Mouse (Mus musculus): ENCODE results near the gene Ttll5. TPM values are rescaled to one million over a fixed set of nuclear protein-coding genes. Genes with fewer than 3 reads are reported as not detected.

Ttll5 gene
- polyA plus RNA-seq, 1 experiment from 2014 or later, result 16.1 TPM

- no peak for DNase-seq
- ATAC-seq (ENCODE audit: low FRiP score, low TSS enrichment), result no peak
- Histone ChIP-seq H3K36me3 (ENCODE audit: control insufficient read depth, insufficient read depth, low read length) (0 out of 2 replicates have a peak, but pooled peaks cover 2% of the 10 kb centered on the region), H3K9me3 (ENCODE audit: control insufficient read depth, low read length) (no peaks in the 10 kb centered on the region), H3K27ac (replicated peaks; ENCODE audit: low read depth, low read length) (no peak overlapping the region), H3K4me3 (replicated peaks; ENCODE audit: low read depth, low read length) (no peak overlapping the region), H3K27me3 (ENCODE audit: control insufficient read depth, insufficient read depth, low read length) (no peaks in the 10 kb centered on the region), H3K4me2 (ENCODE audit: low read length) (no peak overlapping the region), H3K4me1 (ENCODE audit: control insufficient read depth, insufficient read depth, low read length) (no peaks in the 10 kb centered on the region), H3K9ac (replicated peaks; ENCODE audit: low read length) (no peak overlapping the region)
- WGBS, result 91% methylated on average over 6 of the region's 6 CpGs
These were observed 125.2 kb downstream of the Ttll5 start for GRCm38 (mm10) chr12:85949667-85950066.

- Histone ChIP-seq H3K27ac (replicated peaks; ENCODE audit: low read depth, low read length) (no peak overlapping the region), H3K36me3 (ENCODE audit: control insufficient read depth, insufficient read depth, low read length) (0 out of 2 replicates have a peak, but pooled peaks cover 2% of the 10 kb centered on the region), H3K9me3 (ENCODE audit: control insufficient read depth, low read length) (no peaks in the 10 kb centered on the region), H3K4me2 (ENCODE audit: low read length) (no peak overlapping the region), H3K9ac (replicated peaks; ENCODE audit: low read length) (no peak overlapping the region), H3K4me3 (replicated peaks; ENCODE audit: low read depth, low read length) (no peak overlapping the region), H3K4me1 (ENCODE audit: control insufficient read depth, insufficient read depth, low read length) (no peaks in the 10 kb centered on the region), H3K27me3 (ENCODE audit: control insufficient read depth, insufficient read depth, low read length) (no peaks in the 10 kb centered on the region)
- 94% methylated on average over 6 of the region's 6 CpGs for WGBS
- DNase-seq, result no peak
- no peak for ATAC-seq (ENCODE audit: low FRiP score, low TSS enrichment)
These were observed 125.9 kb downstream of the Ttll5 start for GRCm38 (mm10) chr12:85950371-85950770.

GRCm38 (mm10) chr12:85951036-85951435 lies 126.6 kb downstream of the Ttll5 start:
- DNase-seq (no peak), ATAC-seq (ENCODE audit: low FRiP score, low TSS enrichment) (no peak)
- H3K9me3 ChIP-seq (ENCODE audit: control insufficient read depth, low read length), result no peaks in the 10 kb centered on the region
- H3K27me3 ChIP-seq (ENCODE audit: control insufficient read depth, insufficient read depth, low read length), result no peaks in the 10 kb centered on the region
- H3K9ac ChIP-seq (replicated peaks; ENCODE audit: low read length), result no peak overlapping the region
- H3K27ac ChIP-seq (replicated peaks; ENCODE audit: low read depth, low read length), result no peak overlapping the region
- no peak overlapping the region for H3K4me3 ChIP-seq (replicated peaks; ENCODE audit: low read depth, low read length)
- no peaks in the 10 kb centered on the region for H3K4me1 ChIP-seq (ENCODE audit: control insufficient read depth, insufficient read depth, low read length)
- H3K4me2 ChIP-seq (ENCODE audit: low read length), result no peak overlapping the region
- 91% methylated on average over 4 of the region's 4 CpGs for WGBS
- 0 out of 2 replicates have a peak, but pooled peaks cover 2% of the 10 kb centered on the region for H3K36me3 ChIP-seq (ENCODE audit: control insufficient read depth, insufficient read depth, low read length)

- no peak for DNase-seq
- no peak for ATAC-seq (ENCODE audit: low FRiP score, low TSS enrichment)
- WGBS, result 98% methylated on average over 1 of the region's 1 CpGs
- Histone ChIP-seq H3K4me3 (replicated peaks; ENCODE audit: low read depth, low read length) (no peak overlapping the region), H3K36me3 (ENCODE audit: control insufficient read depth, insufficient read depth, low read length) (peaks cover 2% of the 10 kb centered on the region; the same call in 1 of the 2 replicates), H3K27me3 (ENCODE audit: control insufficient read depth, insufficient read depth, low read length) (no peaks in the 10 kb centered on the region), H3K9me3 (ENCODE audit: control insufficient read depth, low read length) (no peaks in the 10 kb centered on the region), H3K9ac (replicated peaks; ENCODE audit: low read length) (no peak overlapping the region), H3K4me1 (ENCODE audit: control insufficient read depth, insufficient read depth, low read length) (no peaks in the 10 kb centered on the region), H3K4me2 (ENCODE audit: low read length) (no peak overlapping the region), H3K27ac (replicated peaks; ENCODE audit: low read depth, low read length) (no peak overlapping the region)
These were observed 127.4 kb downstream of the Ttll5 start for GRCm38 (mm10) chr12:85951822-85952221.

- no peak overlapping the region for H3K4me2 ChIP-seq (ENCODE audit: low read length)
- ATAC-seq (ENCODE audit: low FRiP score, low TSS enrichment) (no peak), DNase-seq (no peak)
- no peak overlapping the region for H3K9ac ChIP-seq (replicated peaks; ENCODE audit: low read length)
- no peak overlapping the region for H3K4me3 ChIP-seq (replicated peaks; ENCODE audit: low read depth, low read length)
- WGBS, result 95% methylated on average over 5 of the region's 5 CpGs
- no peaks in the 10 kb centered on the region for H3K4me1 ChIP-seq (ENCODE audit: control insufficient read depth, insufficient read depth, low read length)
- peaks cover 2% of the 10 kb centered on the region; the same call in 1 of the 2 replicates for H3K36me3 ChIP-seq (ENCODE audit: control insufficient read depth, insufficient read depth, low read length)
- no peaks in the 10 kb centered on the region for H3K9me3 ChIP-seq (ENCODE audit: control insufficient read depth, low read length)
- H3K27ac ChIP-seq (replicated peaks; ENCODE audit: low read depth, low read length), result no peak overlapping the region
- H3K27me3 ChIP-seq (ENCODE audit: control insufficient read depth, insufficient read depth, low read length), result no peaks in the 10 kb centered on the region
These were observed 127.9 kb downstream of the Ttll5 start for GRCm38 (mm10) chr12:85952349-85952748.

- no peak overlapping the region for H3K9ac ChIP-seq (replicated peaks; ENCODE audit: low read length)
- H3K27me3 ChIP-seq (ENCODE audit: control insufficient read depth, insufficient read depth, low read length), result no peaks in the 10 kb centered on the region
- H3K4me3 ChIP-seq (replicated peaks; ENCODE audit: low read depth, low read length), result no peak overlapping the region
- H3K36me3 ChIP-seq (ENCODE audit: control insufficient read depth, insufficient read depth, low read length), result peaks cover 2% of the 10 kb centered on the region; the same call in 1 of the 2 replicates
- DNase-seq, result peak; percentile 24
- H3K4me2 ChIP-seq (ENCODE audit: low read length), result no peak overlapping the region
- H3K27ac ChIP-seq (replicated peaks; ENCODE audit: low read depth, low read length), result no peak overlapping the region
- H3K9me3 ChIP-seq (ENCODE audit: control insufficient read depth, low read length), result no peaks in the 10 kb centered on the region
- H3K4me1 ChIP-seq (ENCODE audit: control insufficient read depth, insufficient read depth, low read length), result no peaks in the 10 kb centered on the region
- 83% methylated on average over 3 of the region's 3 CpGs for WGBS
- ATAC-seq (ENCODE audit: low FRiP score, low TSS enrichment), result no peak
These were observed 129.7 kb downstream of the Ttll5 start for GRCm38 (mm10) chr12:85954167-85954566.

- no peak for ATAC-seq (ENCODE audit: low FRiP score, low TSS enrichment)
- H3K4me2 ChIP-seq (ENCODE audit: low read length), result no peak overlapping the region
- H3K27ac ChIP-seq (replicated peaks; ENCODE audit: low read depth, low read length), result no peak overlapping the region
- WGBS, result 77% methylated on average over 8 of the region's 8 CpGs
- H3K27me3 ChIP-seq (ENCODE audit: control insufficient read depth, insufficient read depth, low read length), result no peaks in the 10 kb centered on the region
- DNase-seq, result no peak
- H3K9me3 ChIP-seq (ENCODE audit: control insufficient read depth, low read length), result no peaks in the 10 kb centered on the region
- peaks cover 2% of the 10 kb centered on the region; the same call in 1 of the 2 replicates for H3K36me3 ChIP-seq (ENCODE audit: control insufficient read depth, insufficient read depth, low read length)
- H3K4me1 ChIP-seq (ENCODE audit: control insufficient read depth, insufficient read depth, low read length), result no peaks in the 10 kb centered on the region
- no peak overlapping the region for H3K4me3 ChIP-seq (replicated peaks; ENCODE audit: low read depth, low read length)
- H3K9ac ChIP-seq (replicated peaks; ENCODE audit: low read length), result no peak overlapping the region
These were observed 130.6 kb downstream of the Ttll5 start for GRCm38 (mm10) chr12:85955062-85955461.

- DNase-seq, result no peak
- 82% methylated on average over 3 of the region's 3 CpGs for WGBS
- H3K9ac ChIP-seq (replicated peaks; ENCODE audit: low read length), result no peak overlapping the region
These were observed 131.2 kb downstream of the Ttll5 start for GRCm38 (mm10) chr12:85955690-85956089.

GRCm38 (mm10) chr12:85956251-85956650 lies 131.8 kb downstream of the Ttll5 start:
- 92% methylated on average over 6 of the region's 6 CpGs for WGBS
- DNase-seq, result no peak

More at GRCm38 (mm10) chr12:85955690-85956089, 131.2 kb downstream of the Ttll5 start:
- ATAC-seq (ENCODE audit: low FRiP score, low TSS enrichment), result no peak
- H3K9me3 ChIP-seq (ENCODE audit: control insufficient read depth, low read length), result no peaks in the 10 kb centered on the region
- H3K27me3 ChIP-seq (ENCODE audit: control insufficient read depth, insufficient read depth, low read length), result no peaks in the 10 kb centered on the region
- H3K36me3 ChIP-seq (ENCODE audit: control insufficient read depth, insufficient read depth, low read length), result peaks cover 2% of the 10 kb centered on the region; the same call in 1 of the 2 replicates
- no peak overlapping the region for H3K27ac ChIP-seq (replicated peaks; ENCODE audit: low read depth, low read length)
- H3K4me1 ChIP-seq (ENCODE audit: control insufficient read depth, insufficient read depth, low read length), result no peaks in the 10 kb centered on the region
- no peak overlapping the region for H3K4me3 ChIP-seq (replicated peaks; ENCODE audit: low read depth, low read length)
- H3K4me2 ChIP-seq (ENCODE audit: low read length), result no peak overlapping the region

More at GRCm38 (mm10) chr12:85956251-85956650, 131.8 kb downstream of the Ttll5 start:
- Histone ChIP-seq H3K27ac (replicated peaks; ENCODE audit: low read depth, low read length) (no peak overlapping the region), H3K27me3 (ENCODE audit: control insufficient read depth, insufficient read depth, low read length) (no peaks in the 10 kb centered on the region), H3K4me1 (ENCODE audit: control insufficient read depth, insufficient read depth, low read length) (no peaks in the 10 kb centered on the region), H3K9ac (replicated peaks; ENCODE audit: low read length) (no peak overlapping the region), H3K9me3 (ENCODE audit: control insufficient read depth, low read length) (no peaks in the 10 kb centered on the region), H3K36me3 (ENCODE audit: control insufficient read depth, insufficient read depth, low read length) (peaks cover 2% of the 10 kb centered on the region; the same call in 1 of the 2 replicates), H3K4me2 (ENCODE audit: low read length) (no peak overlapping the region), H3K4me3 (replicated peaks; ENCODE audit: low read depth, low read length) (no peak overlapping the region)
- ATAC-seq (ENCODE audit: low FRiP score, low TSS enrichment), result no peak

Measured in midbrain, embryonic 14.5 days (tissue).